Mouse (Mus musculus) kidney, adult 9 months (tissue): Measurements from ENCODE around the gene Spg21.

ENCODE experiments used
- DNase-seq: peaks from one replicate; pipeline ENCODE4 v3.0.0; 2022

Spg21 gene

GRCm38 (mm10) chr9:65480071-65480470 lies 19.3 kb downstream of the Spg21 start:
- DNase-seq: no peak

- no peak for DNase-seq
Observed at GRCm38 (mm10) chr9:65491476-65491875, 30.7 kb downstream of the Spg21 start.

GRCm38 (mm10) chr9:65492351-65492750 lies 31.6 kb downstream of the Spg21 start:
- no peak for DNase-seq

GRCm38 (mm10) chr9:65492851-65493250 lies 32.1 kb downstream of the Spg21 start:
- DNase-seq: no peak

GRCm38 (mm10) chr9:65502146-65502545 lies 41.4 kb downstream of the Spg21 start:
- no peak for DNase-seq

- DNase-seq: no peak
Observed at GRCm38 (mm10) chr9:65502721-65503505, 42.2 kb downstream of the Spg21 start.

- DNase-seq: no peak
Observed at GRCm38 (mm10) chr9:65508449-65508848, 47.7 kb downstream of the Spg21 start.

GRCm38 (mm10) chr9:65512520-65512919 lies 51.8 kb downstream of the Spg21 start:
- DNase-seq: no peak

- DNase-seq: no peak
Observed at GRCm38 (mm10) chr9:65514431-65514830, 53.7 kb downstream of the Spg21 start.

GRCm38 (mm10) chr9:65514851-65515261 lies 54.1 kb downstream of the Spg21 start:
- DNase-seq: no peak

- no peak for DNase-seq
Observed at GRCm38 (mm10) chr9:65519807-65520504, 59.2 kb downstream of the Spg21 start, which contains the start of gene Ankdd1a. Ankdd1a (minus strand) TSS chr9:65520193.

GRCm38 (mm10) chr9:65520505-65520876 lies 59.7 kb downstream of the Spg21 start:
- DNase-seq: no peak

GRCm38 (mm10) chr9:65523611-65524364 lies 63.0 kb downstream of the Spg21 start:
- peak; percentile 89 for DNase-seq

GRCm38 (mm10) chr9:65525445-65526195 lies 64.9 kb downstream of the Spg21 start:
- no peak for DNase-seq

- no peak for DNase-seq
Observed at GRCm38 (mm10) chr9:65528417-65529038, 67.8 kb downstream of the Spg21 start.

GRCm38 (mm10) chr9:65529659-65530058 lies 68.9 kb downstream of the Spg21 start:
- DNase-seq: no peak

- no peak for DNase-seq
Observed at GRCm38 (mm10) chr9:65531283-65531682, 70.5 kb downstream of the Spg21 start.

GRCm38 (mm10) chr9:65532986-65533385 lies 72.2 kb downstream of the Spg21 start:
- DNase-seq: no peak

- DNase-seq: no peak
Observed at GRCm38 (mm10) chr9:65534111-65534510, 73.4 kb downstream of the Spg21 start.

GRCm38 (mm10) chr9:65535191-65535722 lies 74.5 kb downstream of the Spg21 start:
- no peak for DNase-seq

- no peak for DNase-seq
Observed at GRCm38 (mm10) chr9:65535789-65536469, 75.2 kb downstream of the Spg21 start.
